Mouse (Mus musculus) hindlimb bud, embryonic 11.5 days (tissue): ENCODE measurements around the gene Tada2b.

Source experiments
- DNase-seq: peaks from one replicate; pipeline ENCODE4 v3.0.0-alpha.2; 2012; ENCODE audit warnings: low read depth, low spot score; ENCODE audit errors: extremely low spot score

The Tada2b gene

DNA sequence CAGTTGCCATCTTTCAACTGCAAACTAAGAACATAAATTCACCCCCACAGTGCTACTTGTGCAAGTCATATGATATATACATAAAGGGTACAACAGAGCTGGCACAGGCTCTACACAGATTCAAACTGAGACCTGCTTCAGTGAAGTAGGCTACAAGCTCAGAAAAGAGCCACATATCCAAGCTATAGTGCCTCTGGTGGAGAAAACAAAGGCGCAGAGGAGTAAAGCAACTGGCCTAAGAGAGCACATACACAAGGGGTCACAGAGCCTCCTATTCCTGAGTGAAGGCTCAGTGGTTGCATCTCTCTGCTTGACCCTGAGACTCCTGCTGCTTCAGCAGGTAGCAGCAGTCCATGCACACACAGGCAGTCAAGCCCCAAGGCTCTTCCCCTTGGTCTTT lies 3.0 kb downstream of the Tada2b start:
- DNase-seq: no peak

DNA sequence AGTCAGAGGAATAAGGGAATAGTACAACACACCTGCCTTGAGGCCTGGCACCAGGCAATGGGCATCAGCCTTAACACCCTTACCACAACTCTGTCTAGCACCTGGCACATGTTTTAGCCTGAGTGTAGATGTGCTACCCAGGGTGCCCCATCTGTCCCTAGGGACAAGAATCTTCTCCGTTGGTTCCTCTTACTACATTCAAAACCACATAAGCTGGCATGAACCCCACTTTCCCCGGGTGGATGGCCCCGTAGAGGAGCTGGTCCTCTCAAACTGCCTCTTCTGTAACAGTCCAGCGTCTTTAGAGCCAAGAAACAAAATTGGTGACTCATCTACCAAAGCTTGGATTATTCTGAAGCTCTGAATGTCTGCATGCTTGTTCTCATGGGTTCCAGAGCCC lies 3.7 kb downstream of the Tada2b start:
- no peak for DNase-seq

- no peak for DNase-seq
Observed at GRCm38 (mm10) chr5:36479735-36480134, 4.3 kb downstream of the Tada2b start.

GRCm38 (mm10) chr5:36478540-36479420 lies 5.3 kb downstream of the Tada2b start:
- no peak for DNase-seq

DNA sequence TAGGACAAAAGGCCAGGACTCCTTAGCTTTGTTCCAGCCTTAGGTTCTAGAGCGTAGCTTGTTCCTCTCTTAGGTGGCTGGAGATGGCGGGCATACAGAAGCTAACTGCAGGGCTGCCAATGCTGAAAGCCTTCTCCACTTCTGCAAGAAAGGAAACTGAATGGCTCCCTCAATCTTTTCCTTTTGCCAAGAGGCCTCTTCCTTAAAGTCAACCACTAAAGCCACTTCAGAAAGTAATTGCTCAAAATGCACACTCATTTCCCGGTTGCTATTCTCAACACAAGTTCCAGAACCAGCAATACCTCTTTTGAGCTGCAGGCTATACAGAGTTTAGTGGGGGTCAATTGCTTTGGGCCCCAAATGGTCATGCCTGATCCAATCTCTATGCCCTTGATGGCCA lies 6.6 kb downstream of the Tada2b start:
- no peak for DNase-seq

- DNase-seq: no peak
Observed at GRCm38 (mm10) chr5:36474283-36474682, 9.8 kb downstream of the Tada2b start.

DNA sequence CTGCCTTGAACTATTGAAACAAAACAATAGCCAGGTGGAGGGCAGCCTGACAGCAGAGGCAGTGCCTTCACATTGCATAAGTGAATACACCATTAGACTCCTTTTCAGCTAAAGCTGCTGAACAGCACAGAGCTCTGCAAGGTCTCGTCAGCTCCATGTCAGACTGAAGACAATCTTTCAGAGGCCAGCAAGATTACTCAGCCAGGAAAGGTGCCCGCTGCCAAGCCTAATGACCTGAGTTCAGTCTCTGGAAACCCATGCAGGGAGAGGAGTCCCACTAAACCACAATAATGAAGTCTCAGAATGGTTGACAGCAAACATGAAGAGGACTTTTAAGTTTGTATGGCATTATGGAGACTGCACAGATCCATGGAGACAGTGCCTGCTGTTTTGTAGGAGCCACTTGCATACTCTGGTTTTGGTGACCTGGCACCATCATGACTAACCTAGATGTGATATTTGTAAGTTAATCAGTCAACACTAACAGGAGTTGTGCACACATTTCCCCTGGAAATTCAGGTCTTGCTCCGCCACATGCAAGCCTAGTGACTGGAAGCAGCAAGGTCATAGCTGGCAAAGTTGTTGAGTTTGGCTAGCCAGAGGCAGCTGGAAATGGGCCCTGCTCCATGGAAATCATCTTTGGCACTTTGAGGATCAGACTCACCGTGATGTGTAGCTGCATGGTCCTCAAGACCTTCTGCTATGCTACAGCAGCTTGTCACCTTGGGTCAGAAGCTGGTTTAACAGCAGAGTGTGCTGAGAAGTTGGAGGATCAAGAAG lies 11.0 kb downstream of the Tada2b start:
- DNase-seq: no peak

GRCm38 (mm10) chr5:36471206-36471605 lies 12.9 kb downstream of the Tada2b start:
- DNase-seq: no peak

DNA sequence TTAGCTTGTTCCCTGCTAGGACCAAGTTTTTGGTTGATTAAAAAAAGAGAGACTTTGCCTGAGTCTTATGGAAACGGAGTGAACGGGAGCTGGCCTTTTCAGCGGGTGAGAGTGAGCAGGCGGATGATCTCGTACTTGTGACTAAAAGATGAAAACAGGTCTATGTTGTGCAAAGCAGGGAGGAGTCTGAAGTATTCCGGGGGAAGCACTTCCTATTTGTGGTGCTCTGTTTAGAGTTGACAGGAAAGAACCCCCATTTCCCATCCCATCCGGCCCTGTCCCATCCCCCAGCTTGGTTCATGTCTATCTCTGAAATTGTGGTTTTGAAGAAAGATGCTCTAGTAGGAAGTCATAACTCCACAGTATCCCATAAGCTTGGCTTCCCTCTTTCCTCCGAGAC lies 18.2 kb downstream of the Tada2b start:
- DNase-seq: no peak

DNA sequence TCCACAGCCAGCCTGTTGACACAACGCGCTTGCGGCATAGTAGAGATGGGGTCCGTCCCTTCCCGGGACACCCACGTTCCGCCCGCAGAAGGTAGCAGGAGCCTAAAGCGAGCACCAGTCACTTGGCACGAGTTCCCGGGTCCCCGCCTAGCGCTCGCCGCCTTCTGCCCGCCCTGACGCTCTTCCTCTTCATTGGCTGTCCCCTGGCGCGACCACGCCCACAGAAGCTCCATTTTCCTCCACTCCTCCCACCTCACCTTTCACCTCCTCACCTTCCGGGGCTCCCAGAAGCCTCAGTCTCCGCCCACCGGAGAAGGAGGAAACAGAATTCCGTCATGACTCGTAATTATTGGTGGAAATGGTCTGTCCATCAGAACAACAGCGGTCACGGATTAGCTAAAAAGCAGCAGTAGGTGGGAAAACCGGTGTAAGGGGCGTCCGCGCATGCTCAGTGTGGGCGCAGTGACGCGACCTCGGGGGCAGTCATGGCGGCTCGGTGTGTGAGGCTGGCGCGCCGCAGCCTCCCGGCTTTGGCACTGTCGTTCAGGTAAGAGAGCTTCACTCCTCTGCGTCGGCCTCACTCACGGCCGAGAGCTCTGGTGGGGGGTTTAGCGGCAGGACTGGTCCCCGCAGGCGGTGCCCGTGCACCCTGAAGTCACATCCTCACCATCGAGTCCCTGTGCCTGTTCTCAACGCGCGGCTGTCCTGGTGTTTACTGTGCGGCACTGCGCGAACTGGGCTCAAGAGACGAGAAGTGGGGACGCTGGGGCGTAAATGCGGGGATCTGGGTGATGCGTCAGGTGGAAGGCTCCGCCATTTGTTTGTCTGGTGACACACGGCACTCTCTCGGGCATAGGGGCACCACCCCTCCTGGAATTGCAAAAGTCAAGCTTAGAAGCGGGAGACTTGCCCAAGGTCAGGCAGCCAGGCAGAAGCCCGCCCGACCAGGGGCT lies 19.1 kb downstream of the Tada2b start, which contains the start of gene Grpel1:
Gene Grpel1 (plus strand): TSS at position 290 of the 953 bp plus-strand sequence.
- peak; percentile 99 for DNase-seq

GRCm38 (mm10) chr5:36463391-36463790 lies 20.7 kb downstream of the Tada2b start:
- no peak for DNase-seq

GRCm38 (mm10) chr5:36462810-36463209 lies 21.3 kb downstream of the Tada2b start:
- DNase-seq: no peak

- no peak for DNase-seq
Observed at GRCm38 (mm10) chr5:36461231-36461630, 22.9 kb downstream of the Tada2b start.

DNA sequence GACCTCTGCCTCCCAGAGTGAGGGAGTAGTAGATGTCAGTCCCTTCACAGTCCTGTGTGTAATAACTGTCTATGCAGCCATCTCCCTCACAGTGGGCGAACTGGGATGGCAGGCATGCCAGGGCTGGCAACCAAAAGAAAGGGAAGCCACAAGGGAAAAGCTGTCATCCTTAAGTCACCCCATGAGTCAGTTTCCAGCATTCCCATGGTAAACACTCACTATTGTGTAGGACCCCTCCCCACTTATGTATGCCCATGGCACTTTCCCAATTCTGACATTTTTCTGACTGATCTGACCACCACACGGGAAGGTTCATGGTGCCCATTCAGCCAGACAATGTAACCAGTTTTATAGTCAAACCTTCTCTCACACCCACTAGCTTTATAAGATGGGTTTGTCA lies 23.4 kb downstream of the Tada2b start:
- no peak for DNase-seq

- DNase-seq: peak; percentile 16
Observed at GRCm38 (mm10) chr5:36458926-36459325, 25.2 kb downstream of the Tada2b start.

DNA sequence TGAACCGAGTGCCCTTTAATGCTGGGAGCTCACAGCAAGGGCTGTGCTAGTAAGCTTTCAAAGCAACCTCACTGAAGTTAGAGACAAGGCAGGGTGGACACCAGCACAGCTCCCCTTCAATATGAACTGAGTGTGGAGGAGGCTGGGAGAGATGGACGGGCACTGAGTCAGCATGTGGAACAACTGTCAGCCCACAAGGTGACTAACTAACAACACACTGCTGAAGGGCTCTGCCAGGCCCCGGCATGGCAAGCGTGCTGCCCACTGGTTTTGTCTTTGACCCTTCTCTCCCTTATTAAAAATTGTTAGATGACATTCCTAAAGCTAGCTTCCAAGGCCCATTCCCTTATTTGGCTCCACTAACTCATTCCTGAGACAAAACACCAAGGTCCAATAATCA lies 26.4 kb downstream of the Tada2b start:
- DNase-seq: no peak

DNA sequence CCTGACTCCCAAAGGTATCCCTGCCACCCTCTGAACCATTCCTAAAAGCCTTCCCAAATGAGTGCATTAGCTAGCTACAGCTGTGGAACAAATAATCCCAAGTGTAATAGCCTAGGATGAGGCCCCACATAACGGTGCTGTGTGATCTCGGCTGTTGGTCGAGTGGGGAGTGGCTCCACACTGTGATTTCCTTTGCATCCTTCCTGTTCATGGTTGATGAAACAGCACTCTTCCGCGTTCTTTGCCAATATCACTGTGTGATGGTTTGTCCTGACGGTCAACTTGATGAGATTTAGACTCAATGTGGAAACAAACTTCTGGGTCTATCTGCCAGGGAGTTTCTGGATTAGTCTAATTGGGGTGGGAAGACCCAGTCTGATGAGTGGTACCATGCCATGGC lies 31.3 kb downstream of the Tada2b start:
- DNase-seq: no peak

GRCm38 (mm10) chr5:36451872-36452389 lies 32.2 kb downstream of the Tada2b start:
- DNase-seq: no peak

GRCm38 (mm10) chr5:36451119-36451518 lies 33.0 kb downstream of the Tada2b start:
- DNase-seq: no peak

DNA sequence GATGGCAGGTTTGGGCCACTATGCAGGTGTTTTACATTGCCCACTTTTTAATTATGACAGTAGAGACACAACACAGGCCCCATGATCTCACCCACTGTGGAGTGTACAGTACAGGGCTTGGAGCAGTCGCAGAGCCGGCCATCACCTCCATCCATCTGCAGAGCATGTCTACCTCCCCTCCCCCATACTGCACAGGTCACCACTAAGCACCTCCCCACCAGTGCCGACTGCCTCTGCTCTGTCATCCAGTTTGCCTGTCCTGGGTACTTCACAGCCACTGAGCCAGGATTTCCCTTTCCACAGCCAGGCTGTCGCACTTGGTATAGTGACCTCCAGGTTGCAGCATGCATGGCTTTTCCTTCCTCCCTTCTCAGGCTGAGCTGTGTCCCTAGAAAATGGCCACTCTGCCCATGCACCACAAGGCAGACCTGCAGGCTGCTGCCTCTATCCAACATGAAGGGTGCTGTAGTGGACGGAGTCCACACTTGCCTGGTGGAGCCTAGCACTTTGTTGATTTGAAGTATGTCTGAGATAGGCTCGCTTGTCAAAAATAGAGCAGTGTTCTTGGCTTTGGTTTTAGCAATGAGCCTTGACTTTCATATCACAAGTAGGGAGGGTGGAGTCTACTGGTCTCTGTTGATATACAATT lies 34.3 kb downstream of the Tada2b start:
- DNase-seq: no peak
